Mouse (Mus musculus): Measurements from ENCODE around the gene Gm26620. TPM values are rescaled to one million over a fixed set of nuclear protein-coding genes. Genes with fewer than 3 reads are reported as not detected.

The Gm26620 gene
- polyA plus RNA-seq, 1 experiment from 2014 or later = 0.66 TPM

DNA sequence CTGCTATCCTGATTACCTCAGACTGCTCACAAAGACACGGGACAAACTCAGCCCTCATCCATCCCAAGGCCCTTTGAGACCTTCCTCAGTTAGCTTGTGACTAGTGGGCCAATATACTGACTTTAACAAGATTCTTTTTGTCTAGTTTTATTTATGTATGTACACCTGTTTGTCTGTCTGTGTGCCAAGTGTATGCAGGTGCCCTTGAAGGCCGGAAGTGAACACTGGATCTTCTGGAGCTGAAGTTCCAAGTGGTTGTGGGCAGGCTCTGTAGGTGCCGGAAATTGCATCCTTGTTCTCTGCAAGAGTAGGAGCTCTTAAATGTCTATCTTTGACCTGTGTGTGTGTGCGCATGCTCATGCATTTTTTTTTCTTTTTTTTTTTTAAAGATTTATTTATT, 44.4 kb downstream of the Gm26620 start:
- H3K27ac ChIP-seq (ENCODE audit: low read depth, low read length) = no peak overlapping the region
- WGBS (ENCODE audit: insufficient replicate concordance) = 82% methylated on average over 4 of the region's 4 CpGs
- H3K27me3 ChIP-seq (ENCODE audit: control insufficient read depth, insufficient read depth, low read length) = no peaks in the 10 kb centered on the region
- H3K9me3 ChIP-seq (replicated peaks; ENCODE audit: control insufficient read depth, low read length) = no peaks in the 10 kb centered on the region
- no peak overlapping the region for H3K9ac ChIP-seq (ENCODE audit: low read depth, low read length)
- no peak for ATAC-seq (replicated peaks; ENCODE audit: insufficient number of reproducible peaks, low FRiP score, low TSS enrichment)
- H3K4me3 ChIP-seq (ENCODE audit: low read depth, low read length) = no peak overlapping the region
- no peaks in the 10 kb centered on the region for H3K4me1 ChIP-seq (ENCODE audit: control insufficient read depth, insufficient read depth, low read length)
- no peaks in the 10 kb centered on the region for H3K36me3 ChIP-seq (ENCODE audit: control insufficient read depth, insufficient read depth, low read length)
- H3K4me2 ChIP-seq = no peak overlapping the region

DNA sequence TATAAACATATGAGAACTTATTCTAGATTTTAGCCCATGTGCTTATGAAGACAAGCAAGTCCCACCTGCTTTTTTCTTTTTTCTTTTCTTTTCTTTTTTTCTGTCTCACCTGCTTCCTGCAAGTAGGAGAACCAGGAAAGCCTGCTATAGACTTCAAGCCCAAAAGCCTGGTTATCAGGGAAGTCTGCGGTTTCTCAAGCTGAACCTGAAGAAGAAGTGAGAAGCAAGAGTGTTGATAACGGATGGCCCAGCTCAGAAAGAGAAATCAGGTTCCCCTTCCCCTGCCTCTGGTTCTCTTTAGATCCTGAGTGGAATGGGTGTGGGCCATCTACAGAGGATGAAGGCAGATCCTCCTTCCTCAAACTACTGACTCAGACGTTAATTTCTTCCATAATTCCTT, 47.2 kb downstream of the Gm26620 start:
- Histone ChIP-seq H3K4me2 (no peak overlapping the region), H3K9ac (ENCODE audit: low read depth, low read length) (no peak overlapping the region), H3K27ac (ENCODE audit: low read depth, low read length) (no peak overlapping the region), H3K4me1 (ENCODE audit: control insufficient read depth, insufficient read depth, low read length) (no peaks in the 10 kb centered on the region), H3K9me3 (replicated peaks; ENCODE audit: control insufficient read depth, low read length) (no peaks in the 10 kb centered on the region), H3K36me3 (ENCODE audit: control insufficient read depth, insufficient read depth, low read length) (no peaks in the 10 kb centered on the region), H3K27me3 (ENCODE audit: control insufficient read depth, insufficient read depth, low read length) (no peaks in the 10 kb centered on the region), H3K4me3 (ENCODE audit: low read depth, low read length) (no peak overlapping the region)
- WGBS (ENCODE audit: insufficient replicate concordance) = 76% methylated on average over 3 of the region's 3 CpGs
- ATAC-seq (replicated peaks; ENCODE audit: insufficient number of reproducible peaks, low FRiP score, low TSS enrichment) = no peak

DNA sequence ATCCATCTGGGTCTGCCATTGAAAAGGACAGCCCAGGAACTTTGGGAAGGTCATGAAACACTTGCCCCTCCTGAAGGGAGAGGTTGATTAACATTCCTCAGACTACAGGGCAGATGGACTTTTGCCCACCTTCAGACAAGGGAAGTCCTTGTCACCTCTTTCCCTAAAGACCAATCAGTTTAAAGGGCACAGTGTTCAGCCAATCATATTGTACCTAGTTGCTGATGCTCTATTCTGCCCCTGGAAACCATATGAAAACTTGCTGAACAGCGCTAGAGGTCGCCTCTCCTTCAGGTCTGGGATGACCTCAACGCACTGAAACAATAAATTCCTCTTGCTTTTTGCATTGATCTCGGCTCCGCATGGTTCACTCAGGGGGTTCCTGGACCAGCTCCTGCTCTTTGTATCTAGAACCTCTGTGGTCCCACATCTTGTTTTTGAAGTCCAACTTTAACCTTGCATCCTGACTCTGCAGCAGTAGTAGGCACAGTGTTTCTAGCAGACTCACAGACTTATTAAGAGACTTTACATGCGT, 48.6 kb downstream of the Gm26620 start:
- H3K27ac ChIP-seq (ENCODE audit: low read depth, low read length) = no peak overlapping the region
- no peak overlapping the region for H3K4me2 ChIP-seq
- 71% methylated on average over 6 of the region's 6 CpGs for WGBS (ENCODE audit: insufficient replicate concordance)
- H3K27me3 ChIP-seq (ENCODE audit: control insufficient read depth, insufficient read depth, low read length) = no peaks in the 10 kb centered on the region
- no peaks in the 10 kb centered on the region for H3K4me1 ChIP-seq (ENCODE audit: control insufficient read depth, insufficient read depth, low read length)
- no peak for ATAC-seq (replicated peaks; ENCODE audit: insufficient number of reproducible peaks, low FRiP score, low TSS enrichment)
- H3K9me3 ChIP-seq (replicated peaks; ENCODE audit: control insufficient read depth, low read length) = no peaks in the 10 kb centered on the region
- no peak overlapping the region for H3K4me3 ChIP-seq (ENCODE audit: low read depth, low read length)
- no peak overlapping the region for H3K9ac ChIP-seq (ENCODE audit: low read depth, low read length)
- H3K36me3 ChIP-seq (ENCODE audit: control insufficient read depth, insufficient read depth, low read length) = no peaks in the 10 kb centered on the region

DNA sequence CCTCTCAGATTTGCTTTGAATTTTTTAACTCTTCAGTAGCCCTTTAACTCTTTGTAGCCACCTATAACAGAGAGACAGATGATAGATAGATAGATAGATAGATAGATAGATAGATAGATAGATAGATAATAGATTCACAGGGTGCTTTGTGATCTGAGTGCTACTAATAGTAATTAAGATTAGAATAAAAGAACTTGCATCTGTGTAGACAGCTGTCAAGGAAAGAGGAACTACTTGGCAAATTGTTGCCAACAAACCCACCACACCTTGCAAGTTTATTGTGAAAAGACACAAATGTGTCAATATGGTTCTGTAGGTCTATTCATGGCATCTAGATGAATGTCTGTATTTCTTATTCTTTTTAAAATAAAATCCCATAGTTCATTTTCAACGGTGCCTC, 49.1 kb downstream of the Gm26620 start:
- WGBS (ENCODE audit: insufficient replicate concordance) = 68% methylated on average over 1 of the region's 1 CpGs
- Histone ChIP-seq H3K4me2 (no peak overlapping the region), H3K27ac (ENCODE audit: low read depth, low read length) (no peak overlapping the region), H3K4me3 (ENCODE audit: low read depth, low read length) (no peak overlapping the region), H3K9me3 (replicated peaks; ENCODE audit: control insufficient read depth, low read length) (no peaks in the 10 kb centered on the region), H3K9ac (ENCODE audit: low read depth, low read length) (no peak overlapping the region), H3K36me3 (ENCODE audit: control insufficient read depth, insufficient read depth, low read length) (no peaks in the 10 kb centered on the region), H3K27me3 (ENCODE audit: control insufficient read depth, insufficient read depth, low read length) (no peaks in the 10 kb centered on the region), H3K4me1 (ENCODE audit: control insufficient read depth, insufficient read depth, low read length) (no peaks in the 10 kb centered on the region)
- no peak for ATAC-seq (replicated peaks; ENCODE audit: insufficient number of reproducible peaks, low FRiP score, low TSS enrichment)

DNA sequence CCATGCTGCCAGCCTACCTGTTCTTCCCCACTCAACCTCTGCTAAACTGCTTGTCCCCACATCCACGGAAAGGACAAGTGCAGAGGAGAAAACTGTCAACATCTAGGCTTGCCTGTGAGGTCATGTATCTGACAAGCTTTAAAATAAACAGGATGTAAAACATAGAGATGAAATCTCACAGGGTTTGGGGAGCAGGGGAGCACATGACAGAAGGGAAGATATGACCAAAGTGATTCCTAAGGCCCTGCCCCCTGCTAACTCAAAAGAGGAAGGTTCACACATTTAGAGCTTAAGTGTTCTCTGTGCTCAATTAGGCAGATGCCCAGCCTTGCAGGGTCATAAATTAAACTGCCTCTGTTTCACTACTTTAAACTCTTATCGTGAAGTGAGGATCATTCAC, 49.5 kb downstream of the Gm26620 start:
- no peak for ATAC-seq (replicated peaks; ENCODE audit: insufficient number of reproducible peaks, low FRiP score, low TSS enrichment)
- no peak overlapping the region for H3K27ac ChIP-seq (ENCODE audit: low read depth, low read length)
- no peak overlapping the region for H3K4me3 ChIP-seq (ENCODE audit: low read depth, low read length)
- H3K36me3 ChIP-seq (ENCODE audit: control insufficient read depth, insufficient read depth, low read length) = no peaks in the 10 kb centered on the region
- WGBS (ENCODE audit: insufficient replicate concordance) = 59% methylated on average over 2 of the region's 2 CpGs
- no peaks in the 10 kb centered on the region for H3K4me1 ChIP-seq (ENCODE audit: control insufficient read depth, insufficient read depth, low read length)
- no peaks in the 10 kb centered on the region for H3K27me3 ChIP-seq (ENCODE audit: control insufficient read depth, insufficient read depth, low read length)
- H3K9me3 ChIP-seq (replicated peaks; ENCODE audit: control insufficient read depth, low read length) = no peaks in the 10 kb centered on the region
- H3K4me2 ChIP-seq = no peak overlapping the region
- no peak overlapping the region for H3K9ac ChIP-seq (ENCODE audit: low read depth, low read length)

Other genes with a start within 250 kb of the Gm26620 start
- 42.4 and 51.2 TPM in 2 replicates for gene Olfml2b, start 240.5 kb upstream of the Gm26620 start, polyA plus RNA-seq (2014; fragmentation: Nextera tagmentation; extraction: Ambion mirVana)
- gene Atf6, start 17.3 kb upstream of the Gm26620 start, polyA plus RNA-seq (2014; fragmentation: Nextera tagmentation; extraction: Ambion mirVana) = 13.7 and 17.0 TPM in 2 replicates
- gene Dusp12, start 475 bp downstream of the Gm26620 start, polyA plus RNA-seq (2014; fragmentation: Nextera tagmentation; extraction: Ambion mirVana) = 25.6 and 28.0 TPM in 2 replicates
- not detected in 2 replicates for gene Fcrlb, start 27.9 kb downstream of the Gm26620 start, polyA plus RNA-seq (2014; fragmentation: Nextera tagmentation; extraction: Ambion mirVana)
- 0.36 TPM in 1 of 2 replicates, not detected in the other for gene Fcrla, start 42.5 kb downstream of the Gm26620 start, polyA plus RNA-seq (2014; fragmentation: Nextera tagmentation; extraction: Ambion mirVana)
- 0.59 TPM in 1 of 2 replicates, not detected in the other for gene Fcgr2b, start 91.5 kb downstream of the Gm26620 start, polyA plus RNA-seq (2014; fragmentation: Nextera tagmentation; extraction: Ambion mirVana)
- gene Fcgr4, start 133.9 kb downstream of the Gm26620 start, polyA plus RNA-seq (2014; fragmentation: Nextera tagmentation; extraction: Ambion mirVana) = 0.23 TPM in 1 of 2 replicates, not detected in the other
- 3.8 and 4.4 TPM in 2 replicates for gene Fcgr3, start 179.9 kb downstream of the Gm26620 start, polyA plus RNA-seq (2014; fragmentation: Nextera tagmentation; extraction: Ambion mirVana)
- gene Cfap126, start 228.9 kb downstream of the Gm26620 start, polyA plus RNA-seq (2014; fragmentation: Nextera tagmentation; extraction: Ambion mirVana) = 2.7 and 5.6 TPM in 2 replicates

Measured in heart, embryonic 11.5 days (tissue).